Mouse (Mus musculus) cerebellum, adult (tissue): ENCODE results near the gene Cacng3.

Experiments used
- ATAC-seq: cut with Nextera tagmentation; 2 replicates; pipeline ENCODE4 v1.9.2; 2017; ENCODE audit warnings: mild to moderate bottlenecking, moderate library complexity, mixed read lengths; ENCODE audit not compliant: insufficient number of reproducible peaks, low FRiP score, low TSS enrichment

The Cacng3 gene

GRCm38 (mm10) chr7:122813724-122814123, 143.4 kb downstream of the Cacng3 start:
- ATAC-seq = no peak

- no peak for ATAC-seq
Measured at GRCm38 (mm10) chr7:122817565-122817964, 147.3 kb downstream of the Cacng3 start.
